Mouse (Mus musculus): ENCODE results near the gene Peli2. TPM values are rescaled to one million over a fixed set of nuclear protein-coding genes. Genes with fewer than 3 reads are reported as not detected.
"Not testable (repeated sequence)": the region's sequence is repeated elsewhere in the genome, so short reads cannot be mapped to it uniquely, and the experiment has no call there.

Peli2 gene
- 2.0 to 18.0 TPM (median 5.0 TPM) in 3 replicates for total RNA-seq (2017)

DNA sequence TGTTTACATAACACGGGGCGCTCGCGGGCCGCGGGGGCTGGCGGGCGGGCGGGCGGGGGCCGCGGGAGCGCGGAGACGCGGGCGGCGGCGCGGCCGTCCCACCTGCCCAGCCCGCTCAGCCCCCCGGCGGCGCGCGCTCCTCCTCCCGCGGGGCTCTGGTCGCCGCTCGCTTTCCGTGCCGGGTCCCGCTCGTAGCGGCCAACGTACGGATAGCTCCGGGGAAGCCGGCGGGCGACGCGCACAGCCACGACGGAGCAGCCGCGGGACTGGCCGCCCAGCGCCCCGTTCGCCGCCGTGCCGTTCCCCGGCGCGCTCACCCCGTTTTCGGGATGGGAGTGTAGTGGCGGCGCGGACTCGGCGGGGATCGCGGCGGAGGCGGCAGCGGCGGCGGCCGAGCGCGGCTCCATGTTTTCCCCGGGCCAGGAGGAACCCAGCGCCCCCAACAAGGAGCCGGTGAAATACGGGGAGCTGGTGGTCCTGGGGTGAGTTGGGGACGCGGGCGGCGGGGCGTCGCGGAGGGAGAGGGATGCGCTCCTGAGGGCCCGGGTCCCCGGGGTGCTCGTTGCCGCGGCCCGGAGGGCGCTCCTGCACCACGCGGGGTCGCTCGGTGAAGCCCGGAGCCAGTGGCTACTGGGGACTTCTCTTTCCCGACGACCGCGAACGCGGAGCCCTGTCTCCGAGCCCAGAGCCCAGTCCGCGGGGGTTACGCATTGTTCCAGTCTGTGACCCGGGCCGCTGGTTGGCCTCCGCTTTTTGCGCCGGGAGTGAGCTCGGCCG is at the start of gene Peli2:
TSS of gene Peli2 (plus strand) at position 72 of the 777 bp plus-strand sequence.
- ATAC-seq (replicated peaks; ENCODE audit: insufficient number of reproducible peaks, low FRiP score, low TSS enrichment, poor library complexity, severe bottlenecking), result no peak

DNA sequence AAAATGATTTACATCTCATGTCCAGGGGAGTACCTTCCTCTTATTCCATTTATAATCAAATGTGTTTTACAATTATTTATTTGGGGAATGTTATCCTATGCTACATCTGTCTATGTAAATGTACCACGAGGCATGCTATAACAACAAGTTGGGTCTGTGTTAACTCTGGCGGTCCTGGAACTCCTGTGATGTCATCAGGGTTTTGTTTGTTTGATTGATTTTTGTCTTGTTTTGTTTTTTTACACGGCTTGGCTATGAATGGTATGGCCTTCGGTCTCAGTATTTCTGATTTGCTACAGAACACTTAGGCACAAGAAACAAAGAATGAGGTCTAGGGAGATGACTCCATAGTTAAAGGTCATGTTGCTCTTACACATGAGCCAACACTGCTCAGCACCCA is 48.5 kb upstream of the Peli2 start:
- no peak for ATAC-seq (replicated peaks; ENCODE audit: insufficient number of reproducible peaks, low FRiP score, low TSS enrichment, poor library complexity, severe bottlenecking)

DNA sequence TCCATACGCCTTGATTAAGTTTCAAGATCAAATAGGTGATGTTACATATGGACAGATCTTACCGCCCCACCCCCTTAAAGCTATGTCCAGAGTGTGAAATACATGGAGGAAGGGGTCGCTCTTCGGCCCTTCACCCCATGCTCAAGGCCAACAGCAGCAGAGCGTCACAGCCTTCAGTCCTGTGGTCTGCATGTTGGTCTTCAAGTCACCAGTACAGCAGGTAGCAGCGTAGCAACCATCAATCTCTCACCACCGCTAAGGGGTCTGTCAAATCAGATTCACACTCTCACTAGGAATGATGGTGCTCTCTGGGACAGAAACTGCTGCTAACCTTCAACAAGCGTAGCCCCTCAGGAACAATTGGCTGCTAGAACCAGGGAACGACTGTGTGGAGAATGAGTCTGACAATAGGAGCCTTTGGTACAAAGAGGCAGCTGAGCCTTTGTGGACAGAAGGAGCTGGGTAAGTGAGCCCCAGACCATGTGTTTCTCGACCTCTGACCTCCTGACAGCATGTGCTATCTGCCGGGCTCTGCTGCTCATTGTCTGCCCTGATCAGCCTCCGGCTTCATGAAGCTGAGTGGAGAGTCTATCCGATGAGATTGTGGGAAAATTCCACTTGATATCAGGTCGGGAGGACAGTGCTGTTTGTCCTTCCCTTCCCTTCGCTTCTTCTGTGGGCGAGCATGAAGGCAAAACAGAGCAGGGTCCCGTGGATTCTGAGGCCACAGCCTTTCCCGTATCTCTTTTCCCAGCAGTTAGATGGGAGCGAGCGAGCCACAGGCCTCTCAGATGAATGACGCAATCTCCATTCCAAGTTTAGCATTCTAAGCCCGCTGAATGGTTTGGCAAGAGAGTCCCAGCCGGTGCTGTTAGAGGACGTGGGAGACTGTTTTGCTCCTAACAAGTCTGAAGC is 47.1 kb upstream of the Peli2 start:
- ATAC-seq (replicated peaks; ENCODE audit: insufficient number of reproducible peaks, low FRiP score, low TSS enrichment, poor library complexity, severe bottlenecking), result no peak

DNA sequence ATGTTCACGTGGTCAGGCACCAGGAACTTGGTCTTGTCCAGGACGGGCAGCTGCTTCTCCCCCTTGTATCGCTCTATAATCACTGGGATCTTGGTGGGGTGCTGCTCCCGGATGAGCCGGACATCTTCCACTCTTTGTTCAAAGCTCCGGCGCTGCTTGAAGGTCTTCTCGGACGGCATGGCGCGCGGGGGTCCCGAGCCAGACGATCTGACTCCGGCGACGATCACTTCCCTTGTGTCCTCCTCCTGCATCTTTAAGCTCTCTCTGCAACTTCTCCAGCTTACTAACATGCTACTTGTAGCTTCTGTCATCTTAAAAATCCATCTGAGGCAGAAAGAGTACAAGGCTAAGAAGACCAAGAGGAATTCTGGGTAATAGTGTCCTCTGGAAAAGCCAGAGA is 41.0 kb upstream of the Peli2 start:
- ATAC-seq (replicated peaks; ENCODE audit: insufficient number of reproducible peaks, low FRiP score, low TSS enrichment, poor library complexity, severe bottlenecking), result not testable (repeated sequence)

DNA sequence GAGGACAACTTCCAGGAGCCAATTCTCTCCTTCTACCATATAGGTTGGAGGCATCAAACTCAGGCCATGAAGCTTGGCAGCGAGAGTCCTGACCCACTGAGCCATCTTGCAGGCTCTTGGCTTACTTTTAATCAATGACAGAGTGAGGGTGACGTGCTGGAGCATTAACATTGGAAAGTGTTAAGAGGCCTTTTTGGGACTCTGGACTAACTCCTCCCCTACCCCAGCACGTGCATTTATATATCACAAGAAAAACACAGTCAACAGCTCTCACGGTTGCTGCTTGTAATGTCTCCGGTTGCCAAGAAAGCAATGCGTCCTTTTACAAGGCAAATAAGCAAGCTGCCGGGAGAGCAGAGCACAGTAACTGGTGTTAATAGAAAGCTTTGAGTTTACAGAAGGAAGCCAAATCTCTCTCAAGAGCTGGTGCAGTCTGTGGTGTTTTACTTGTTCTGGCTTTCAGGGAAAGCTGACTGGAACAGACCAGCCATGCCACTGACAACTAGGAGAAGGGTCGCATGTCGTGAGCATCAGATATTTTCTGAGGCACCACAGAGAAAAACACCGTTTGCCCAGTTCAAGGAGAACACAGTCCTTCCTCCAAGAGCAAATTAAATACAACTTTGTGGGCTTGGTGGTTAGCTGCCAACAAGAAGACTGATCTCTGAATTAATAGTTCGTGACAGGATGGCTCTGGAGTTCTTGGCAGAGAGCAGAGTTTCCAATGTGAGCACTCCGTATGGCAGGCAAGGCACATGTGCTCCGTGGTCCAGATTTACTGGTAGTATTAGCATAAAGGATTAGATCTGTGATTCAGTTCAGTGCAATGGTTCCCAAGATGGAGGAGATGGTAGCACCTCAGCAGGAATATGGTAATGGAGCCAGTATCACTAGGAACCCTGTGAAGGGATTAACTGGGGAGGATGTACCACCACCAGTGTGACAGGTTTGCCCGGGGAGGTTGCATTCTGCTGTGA is 36.5 kb upstream of the Peli2 start:
- no peak for ATAC-seq (replicated peaks; ENCODE audit: insufficient number of reproducible peaks, low FRiP score, low TSS enrichment, poor library complexity, severe bottlenecking)

DNA sequence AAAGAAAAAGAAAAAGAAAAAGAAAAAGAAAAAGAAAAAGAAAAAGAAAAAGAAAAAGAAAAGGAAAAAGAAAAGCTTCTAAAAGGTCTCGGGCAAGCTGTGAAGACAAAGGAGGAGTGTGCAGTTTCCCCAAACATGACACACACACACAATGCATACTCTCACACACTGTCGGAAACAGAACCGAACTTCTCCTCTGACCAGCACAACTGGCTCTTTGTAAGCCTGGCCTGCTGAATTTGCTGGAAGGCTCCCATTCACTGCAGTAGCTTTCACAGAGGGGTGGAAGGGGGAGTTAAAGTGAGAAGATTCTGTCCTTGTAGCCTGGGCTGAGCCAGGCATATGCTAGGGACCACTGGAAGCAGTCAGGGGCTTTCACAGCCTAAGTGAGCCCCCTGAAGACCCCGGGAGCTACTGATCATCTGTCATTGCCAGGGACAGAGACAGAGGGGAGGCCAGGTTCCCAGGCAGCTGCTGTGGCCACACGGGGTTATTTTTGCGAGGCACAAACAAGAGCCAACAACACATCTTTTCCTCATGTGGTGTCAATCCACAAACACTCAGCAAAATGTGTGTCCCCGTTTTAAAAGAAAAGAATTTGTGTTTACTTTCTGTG is 33.8 kb upstream of the Peli2 start:
- no peak for ATAC-seq (replicated peaks; ENCODE audit: insufficient number of reproducible peaks, low FRiP score, low TSS enrichment, poor library complexity, severe bottlenecking)

GRCm38 (mm10) chr14:48087298-48087830 is 33.3 kb upstream of the Peli2 start:
- ATAC-seq (replicated peaks; ENCODE audit: insufficient number of reproducible peaks, low FRiP score, low TSS enrichment, poor library complexity, severe bottlenecking), result no peak

DNA sequence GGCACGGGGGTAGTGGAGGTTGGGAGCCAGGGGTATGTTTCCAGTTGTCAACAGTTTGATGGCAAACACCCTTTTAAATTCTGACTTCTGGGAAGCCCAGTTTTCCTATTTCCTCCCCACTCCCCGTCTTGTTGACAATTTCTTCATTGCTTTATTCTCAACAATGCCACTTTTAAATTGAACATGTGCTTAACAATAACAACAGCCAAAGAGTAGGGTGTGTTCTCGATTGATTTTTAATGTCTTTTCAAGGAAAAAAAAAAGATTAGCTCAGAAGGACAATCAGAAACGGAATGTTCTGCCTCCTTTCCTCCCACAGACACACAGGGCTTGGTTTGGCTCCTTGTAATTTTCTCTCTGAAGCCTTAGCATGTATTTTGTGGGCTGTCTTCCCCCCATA is 30.2 kb upstream of the Peli2 start:
- ATAC-seq (replicated peaks; ENCODE audit: insufficient number of reproducible peaks, low FRiP score, low TSS enrichment, poor library complexity, severe bottlenecking), result no peak

- ATAC-seq (replicated peaks; ENCODE audit: insufficient number of reproducible peaks, low FRiP score, low TSS enrichment, poor library complexity, severe bottlenecking), result no peak
These were observed 29.5 kb upstream of the Peli2 start for GRCm38 (mm10) chr14:48091160-48091559.

- no peak for ATAC-seq (replicated peaks; ENCODE audit: insufficient number of reproducible peaks, low FRiP score, low TSS enrichment, poor library complexity, severe bottlenecking)
These were observed 22.4 kb upstream of the Peli2 start for GRCm38 (mm10) chr14:48098253-48098652.

DNA sequence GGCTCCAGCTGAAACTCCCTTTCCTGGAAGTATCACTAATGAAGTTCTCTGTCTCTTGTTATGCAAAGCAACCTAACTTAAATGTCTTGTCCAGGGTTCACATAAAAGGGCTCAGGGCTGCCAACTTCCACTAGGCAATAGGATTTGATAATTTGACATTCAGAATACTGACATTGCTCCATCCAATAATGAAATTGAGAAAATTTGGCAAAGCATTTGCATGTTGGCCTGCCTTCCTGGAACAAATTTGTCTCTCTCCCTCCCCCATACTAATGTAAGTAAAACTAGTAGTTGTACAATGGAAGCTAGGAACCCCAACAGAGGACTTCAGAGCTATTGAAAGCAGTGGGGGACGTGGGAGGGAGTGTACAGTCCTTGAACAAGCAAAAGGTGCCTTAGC is 21.3 kb upstream of the Peli2 start:
- no peak for ATAC-seq (replicated peaks; ENCODE audit: insufficient number of reproducible peaks, low FRiP score, low TSS enrichment, poor library complexity, severe bottlenecking)

DNA sequence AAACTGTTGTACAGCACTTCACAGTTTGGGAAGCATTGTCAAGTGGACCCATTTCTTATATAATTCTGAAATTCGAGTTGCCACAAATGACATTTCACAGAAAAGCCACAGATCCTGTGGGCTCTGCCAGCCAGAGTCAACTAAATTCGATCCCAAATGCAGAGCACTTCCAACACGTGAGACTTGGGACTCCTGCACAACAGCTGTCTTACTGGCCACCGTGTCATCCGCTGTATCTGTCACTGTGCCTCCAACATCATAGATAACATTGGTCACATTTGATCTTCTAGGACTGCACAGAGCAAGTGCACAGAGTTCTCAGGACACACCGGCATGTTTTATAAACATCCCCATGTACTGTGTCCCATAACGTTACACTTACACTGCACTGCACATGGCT is 14.2 kb upstream of the Peli2 start:
- ATAC-seq (replicated peaks; ENCODE audit: insufficient number of reproducible peaks, low FRiP score, low TSS enrichment, poor library complexity, severe bottlenecking), result no peak

DNA sequence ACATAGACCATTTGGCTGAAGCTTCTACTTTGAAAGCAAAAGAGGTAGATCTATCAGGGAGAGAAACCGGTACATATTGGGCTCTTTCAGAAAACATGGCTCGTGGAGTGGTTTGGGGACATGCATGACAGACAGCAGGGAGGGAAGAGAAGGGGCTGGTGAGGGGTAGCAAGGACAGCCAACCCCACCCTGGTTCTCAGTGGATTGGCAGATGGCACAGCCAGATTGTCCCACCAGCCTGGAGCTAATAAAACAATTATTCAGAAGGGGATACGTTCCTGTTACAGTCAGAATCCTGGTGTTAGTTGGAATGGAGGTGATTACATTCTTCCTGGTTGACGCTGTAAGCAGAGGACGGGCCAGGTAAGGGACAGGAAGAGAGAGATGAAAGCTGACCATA is 2.6 kb upstream of the Peli2 start:
- ATAC-seq (replicated peaks; ENCODE audit: insufficient number of reproducible peaks, low FRiP score, low TSS enrichment, poor library complexity, severe bottlenecking), result no peak

DNA sequence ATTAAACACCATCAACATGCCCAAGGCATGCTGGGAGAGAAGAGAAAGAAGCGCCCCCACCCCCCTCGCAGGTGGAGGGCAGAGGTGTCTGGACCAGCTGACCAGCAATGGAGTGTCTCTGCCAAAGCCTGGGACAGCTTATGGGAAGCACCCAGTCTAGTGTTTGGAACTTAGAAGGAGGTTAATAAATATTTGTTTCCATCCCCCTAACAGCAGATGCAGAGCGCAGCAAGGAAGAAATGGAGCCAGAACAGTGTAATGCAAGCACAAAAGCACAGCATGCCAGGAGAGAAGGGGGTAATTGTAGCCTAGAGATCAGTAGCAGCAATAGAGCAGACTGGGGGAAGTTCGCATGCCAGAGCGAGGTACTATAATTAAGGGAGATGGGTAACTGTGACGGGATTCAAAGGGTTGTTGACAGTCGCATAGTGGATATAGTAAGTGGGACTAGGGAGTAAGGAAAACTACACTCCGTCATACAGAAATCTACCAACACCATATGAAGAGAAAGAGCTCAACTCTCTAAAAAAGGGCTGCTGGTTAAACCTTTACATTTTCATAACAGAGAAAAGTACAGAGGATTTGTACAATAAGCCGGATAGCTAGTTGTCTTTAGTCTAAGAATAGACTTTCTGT is 1.5 kb upstream of the Peli2 start:
- no peak for ATAC-seq (replicated peaks; ENCODE audit: insufficient number of reproducible peaks, low FRiP score, low TSS enrichment, poor library complexity, severe bottlenecking)

- no peak for ATAC-seq (replicated peaks; ENCODE audit: insufficient number of reproducible peaks, low FRiP score, low TSS enrichment, poor library complexity, severe bottlenecking)
These were observed 864 bp upstream of the Peli2 start for GRCm38 (mm10) chr14:48119648-48120270.

DNA sequence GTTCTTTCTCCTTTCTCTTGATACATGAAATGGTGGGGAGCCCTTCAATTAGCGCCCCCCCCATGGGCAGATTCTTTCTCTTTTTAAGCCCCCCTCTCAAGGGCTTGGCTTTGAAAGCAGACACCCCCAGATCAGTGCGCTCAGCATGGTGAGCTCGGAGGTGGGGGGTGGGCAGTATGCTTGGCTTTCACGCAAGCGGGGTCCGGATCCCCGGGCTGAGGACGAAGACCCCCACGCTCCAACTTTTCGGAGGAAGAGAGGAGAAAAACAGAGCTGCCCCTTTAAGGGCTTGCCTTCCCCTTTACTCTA is 226 bp upstream of the Peli2 start:
- no peak for ATAC-seq (replicated peaks; ENCODE audit: insufficient number of reproducible peaks, low FRiP score, low TSS enrichment, poor library complexity, severe bottlenecking)
